Mouse (Mus musculus): ENCODE results near the gene Slc27a5.
A peak's percentile ranks its signal among the peaks of the same experiment; 100 is the strongest.

The Slc27a5 gene

DNA sequence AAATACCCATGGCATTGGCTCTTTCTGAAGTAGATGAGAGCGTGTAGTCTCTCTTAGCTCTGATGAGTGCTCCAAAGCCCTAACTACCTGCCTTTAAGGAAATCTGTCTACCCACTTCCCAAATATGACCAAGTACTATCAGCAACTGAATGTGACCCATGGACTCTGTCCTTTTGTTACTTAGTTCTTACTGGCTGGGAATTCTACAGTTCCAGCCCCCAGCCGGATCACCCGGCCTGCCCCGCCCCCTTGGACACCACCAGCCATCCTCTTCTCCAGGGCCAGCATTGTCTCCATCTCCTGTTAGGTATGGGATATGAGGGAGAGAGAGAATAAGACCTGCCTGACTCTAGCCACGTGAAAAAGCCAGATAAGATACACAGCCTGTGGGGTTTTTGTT, at the start of gene Slc27a5:
TSS of gene Slc27a5 (minus strand) at position 140 of the 400 bp plus-strand sequence.
- ATAC-seq (ENCODE audit: low TSS enrichment): no peak

DNA sequence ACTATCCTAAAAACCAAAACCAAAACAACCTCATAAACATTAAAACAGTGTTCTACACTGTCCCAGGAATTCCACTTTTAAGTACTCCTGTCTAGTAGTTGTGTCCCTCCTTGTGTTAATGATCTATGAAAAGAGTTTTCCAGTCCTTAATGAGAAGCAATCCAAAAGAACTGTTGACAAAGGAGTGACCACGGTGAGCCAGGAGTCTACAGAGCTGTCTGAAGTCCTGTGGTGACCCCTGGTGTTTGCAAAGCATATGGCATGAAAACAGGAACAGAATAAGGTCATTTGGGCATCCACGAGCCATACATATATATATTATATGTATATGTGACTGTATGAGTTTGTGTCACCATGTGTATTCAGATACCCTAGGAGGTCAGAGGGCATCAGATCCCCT, 48.1 kb upstream of the Slc27a5 start:
- ATAC-seq (ENCODE audit: low TSS enrichment): no peak

DNA sequence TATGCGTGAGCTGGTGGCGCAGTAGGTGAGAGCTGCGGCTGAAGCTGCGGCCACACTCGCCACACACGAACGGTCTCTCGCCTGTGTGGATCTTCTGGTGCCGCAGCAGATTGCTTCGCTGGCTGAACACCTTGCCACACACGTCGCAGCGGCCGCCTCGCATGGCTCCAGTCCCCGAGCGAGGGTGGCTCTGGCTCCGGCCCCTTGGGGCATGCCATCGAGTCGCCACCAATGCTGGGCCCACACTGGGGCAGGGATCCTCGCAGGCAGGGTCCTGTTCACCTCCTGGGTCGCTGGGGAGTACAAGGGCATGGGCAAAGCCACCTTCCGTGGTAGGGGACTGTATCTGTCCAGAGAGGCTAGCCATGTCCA, 46.2 kb upstream of the Slc27a5 start:
- no peak for ATAC-seq (ENCODE audit: low TSS enrichment)

DNA sequence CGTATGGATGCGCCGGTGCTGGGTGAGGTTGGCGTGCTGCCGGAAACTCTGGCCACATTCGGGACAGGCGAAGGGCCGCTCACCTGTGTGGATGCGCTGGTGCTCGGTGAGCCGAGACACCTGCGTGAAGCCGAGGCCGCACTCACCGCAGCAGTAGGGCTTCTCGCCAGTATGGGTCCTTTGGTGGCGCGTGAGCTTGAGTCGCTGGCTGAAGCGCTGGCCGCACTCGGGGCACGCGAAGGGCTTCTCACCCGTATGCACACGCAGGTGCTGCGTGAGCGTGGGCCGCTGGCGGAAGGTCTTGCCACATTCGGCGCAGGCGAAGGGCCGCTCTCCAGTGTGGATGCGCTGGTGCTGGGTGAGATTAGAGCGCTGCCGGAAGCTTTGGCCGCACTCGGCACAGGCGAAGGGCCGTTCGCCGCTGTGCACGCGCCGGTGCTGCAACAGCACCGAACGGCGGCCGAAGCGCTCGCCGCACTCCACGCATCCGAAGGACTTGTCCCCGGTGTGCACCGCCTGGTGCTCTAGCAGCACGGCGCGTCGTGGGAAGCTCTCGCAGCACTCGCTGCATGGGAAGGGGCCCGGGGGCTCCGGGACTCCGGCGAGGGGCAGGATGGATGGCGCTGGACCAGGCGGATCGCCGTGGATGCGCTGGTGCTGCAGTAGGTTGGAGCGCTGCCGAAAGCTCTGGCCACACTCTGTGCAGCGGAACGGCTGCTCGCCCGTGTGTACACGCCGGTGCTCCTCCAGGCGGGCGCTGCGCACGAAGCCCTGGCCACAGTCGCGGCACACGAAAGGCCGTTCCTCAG, 45.7 kb upstream of the Slc27a5 start:
- peak; percentile 71 for ATAC-seq (ENCODE audit: low TSS enrichment)

DNA sequence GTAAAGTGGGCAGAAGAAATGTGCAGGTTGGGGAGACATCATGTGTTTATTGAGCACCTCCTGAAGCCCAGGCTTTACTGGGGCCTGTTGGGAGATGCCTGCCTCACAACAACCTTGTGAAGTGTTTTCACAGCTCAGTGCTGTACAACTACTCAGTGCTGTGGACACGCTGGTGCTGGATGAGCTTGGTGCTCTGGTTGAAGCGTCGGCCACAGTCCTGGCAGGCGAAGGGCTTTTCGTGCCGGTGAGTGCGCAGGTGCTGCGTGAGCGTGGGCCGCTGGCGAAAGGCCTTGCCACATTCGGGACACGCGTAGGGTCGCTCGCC, 45.1 kb upstream of the Slc27a5 start:
- ATAC-seq (ENCODE audit: low TSS enrichment): no peak

DNA sequence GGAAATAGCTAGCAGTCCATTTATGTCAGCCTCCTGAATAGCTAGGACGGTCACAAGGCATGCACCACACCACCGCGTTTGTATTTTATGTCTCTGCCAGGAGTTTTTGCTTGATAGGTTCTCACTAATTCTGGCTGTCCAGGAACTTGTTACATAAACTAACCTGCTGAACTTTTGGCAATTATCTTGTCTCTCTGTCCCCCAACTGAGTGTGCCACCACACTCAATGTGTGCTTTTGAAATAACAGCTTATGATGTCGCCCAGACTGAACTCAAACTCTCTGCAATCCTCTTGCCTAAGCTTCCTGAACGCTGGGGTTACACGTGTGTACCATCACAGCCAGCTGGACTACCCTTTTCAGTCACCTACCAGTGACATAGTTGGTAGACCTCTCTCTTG, 44.5 kb upstream of the Slc27a5 start:
- no peak for ATAC-seq (ENCODE audit: low TSS enrichment)

DNA sequence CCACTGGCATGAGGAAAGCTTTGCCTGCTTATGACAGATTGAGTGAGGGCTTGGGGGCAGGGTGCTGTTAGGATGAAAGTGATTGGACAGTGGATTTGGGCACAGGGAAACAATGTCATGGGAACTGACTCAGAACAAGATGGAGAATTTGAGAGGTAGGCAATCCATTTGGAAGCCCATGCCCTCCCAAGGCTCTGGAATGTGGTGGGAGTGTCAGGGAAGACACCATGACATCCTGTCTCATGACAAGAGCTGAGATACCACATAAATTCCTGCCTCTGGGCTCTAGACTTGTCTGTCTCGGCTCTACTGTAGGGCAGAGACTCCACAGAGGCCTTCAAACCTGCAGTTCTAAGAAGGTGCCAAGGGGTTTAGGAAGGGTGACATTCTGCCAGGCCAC, 43.3 kb upstream of the Slc27a5 start:
- ATAC-seq (ENCODE audit: low TSS enrichment): no peak

DNA sequence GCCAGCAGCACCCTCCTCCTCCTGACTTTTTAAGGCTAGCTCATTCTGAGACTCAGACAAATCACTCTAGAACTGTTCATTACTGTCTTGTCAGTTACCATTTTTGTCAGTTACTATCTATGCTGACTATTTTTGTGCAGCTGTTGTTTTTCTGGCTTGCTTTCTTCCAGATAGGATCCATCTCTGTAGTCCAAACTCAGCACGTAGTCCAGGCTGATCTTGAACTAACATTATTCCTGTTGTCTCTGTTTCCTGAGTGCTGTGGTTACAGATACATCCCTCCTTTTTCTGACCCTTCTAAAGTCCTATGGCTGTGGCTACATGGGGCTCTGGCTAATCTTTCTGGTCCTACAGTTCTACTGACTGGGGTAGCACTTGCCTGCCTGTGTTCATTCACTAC, 41.2 kb upstream of the Slc27a5 start:
- no peak for ATAC-seq (ENCODE audit: low TSS enrichment)

DNA sequence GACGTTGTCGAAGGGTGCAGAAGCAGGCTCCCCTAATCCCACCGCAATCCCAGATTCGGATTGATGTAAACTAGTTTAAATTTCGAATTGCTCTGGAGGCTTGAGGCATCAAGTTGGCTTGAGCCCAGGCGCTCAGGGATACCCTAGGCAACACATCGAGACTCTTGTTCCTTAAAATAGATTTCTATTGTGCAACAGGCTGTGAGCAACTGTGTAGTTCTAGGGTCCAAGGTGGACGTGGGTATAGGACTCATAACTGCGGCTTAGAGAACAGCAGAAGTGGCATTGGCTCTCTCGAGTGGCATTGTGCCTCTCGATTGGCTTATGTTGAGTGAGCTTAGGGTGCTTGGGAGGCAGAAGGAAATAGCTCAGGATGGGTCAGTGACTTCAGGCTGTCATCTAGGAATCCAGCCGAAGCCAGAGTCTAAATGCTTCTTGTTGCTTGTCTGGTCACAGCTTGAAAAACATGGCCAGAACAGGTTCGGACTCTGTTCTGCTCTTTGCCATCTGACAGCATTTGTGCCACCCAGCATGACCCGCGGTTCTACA, 40.7 kb upstream of the Slc27a5 start:
- no peak for ATAC-seq (ENCODE audit: low TSS enrichment)

DNA sequence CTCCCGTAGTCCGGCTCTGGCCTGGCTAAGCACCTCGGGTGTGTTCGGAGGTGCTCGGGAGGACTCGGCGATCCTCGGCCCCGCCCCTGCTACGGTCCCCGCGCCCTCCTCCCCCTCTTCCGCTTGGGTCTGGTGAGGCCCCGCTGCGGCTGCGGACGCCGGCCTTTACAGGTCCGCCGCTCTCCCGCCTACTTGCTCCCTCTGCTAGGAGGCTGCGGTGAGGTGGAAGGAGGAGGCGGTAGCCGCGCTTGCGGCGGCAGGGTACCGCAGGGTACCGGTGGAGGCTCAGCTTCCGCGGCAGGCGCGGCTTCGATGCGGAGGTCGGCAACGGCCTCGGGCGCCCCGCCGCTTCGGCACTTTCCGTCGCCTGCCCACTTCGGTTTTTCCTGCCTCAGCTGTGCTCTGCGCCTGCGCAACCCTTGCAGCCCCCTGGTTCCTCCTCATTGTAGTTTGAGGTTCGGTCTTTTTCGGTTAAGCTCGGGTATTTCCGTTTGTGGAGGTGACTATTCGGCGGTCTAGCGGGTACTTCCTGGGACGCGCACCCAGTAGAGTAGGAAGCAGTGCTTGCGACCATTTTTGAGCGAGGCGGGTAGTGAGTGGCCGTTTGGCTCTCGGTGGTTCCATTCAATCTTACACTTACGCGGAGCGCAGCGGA, 40.0 kb upstream of the Slc27a5 start, which contains the start of gene Ube2m:
TSS of gene Ube2m (minus strand) at position 375 of the 655 bp plus-strand sequence.
- ATAC-seq (ENCODE audit: low TSS enrichment): peak; percentile 65

DNA sequence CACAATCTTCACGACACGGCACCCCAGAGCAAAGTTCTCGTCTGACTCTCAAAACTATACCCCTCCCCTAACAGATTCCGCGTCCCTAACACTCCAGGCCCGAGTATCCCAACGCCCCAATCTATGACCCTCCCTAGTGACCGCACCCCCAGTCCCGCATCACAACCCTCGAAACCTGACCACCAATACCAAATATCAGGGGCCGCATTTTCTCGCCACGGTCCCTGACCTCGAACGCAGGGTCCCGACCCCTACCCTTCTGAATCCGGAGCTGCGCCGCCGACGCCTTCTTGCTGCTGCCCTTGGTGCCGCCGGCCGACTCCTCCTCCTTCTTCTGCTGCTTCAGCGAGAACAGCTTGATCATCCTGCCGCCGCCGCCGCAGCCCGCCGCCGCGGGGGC, 39.4 kb upstream of the Slc27a5 start:
- no peak for ATAC-seq (ENCODE audit: low TSS enrichment)

DNA sequence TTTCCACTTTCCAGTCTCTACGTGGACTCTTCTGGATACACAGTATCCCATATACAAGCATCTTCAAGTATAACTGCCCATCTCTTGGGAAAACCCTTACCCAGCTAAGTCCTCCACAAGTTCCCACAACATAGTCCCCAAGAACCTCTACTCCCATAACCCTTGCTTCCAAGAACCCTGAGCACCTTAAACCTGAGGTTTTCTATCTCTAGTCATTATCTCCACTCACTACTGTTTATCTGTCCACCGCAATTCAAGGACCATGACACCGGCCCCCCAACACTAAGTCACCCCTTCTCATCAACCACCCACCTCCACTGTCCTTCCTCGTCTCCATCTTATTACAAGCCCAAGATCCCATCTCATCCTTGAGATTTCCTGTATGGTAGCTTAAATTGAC, 38.8 kb upstream of the Slc27a5 start:
- ATAC-seq (ENCODE audit: low TSS enrichment): no peak

DNA sequence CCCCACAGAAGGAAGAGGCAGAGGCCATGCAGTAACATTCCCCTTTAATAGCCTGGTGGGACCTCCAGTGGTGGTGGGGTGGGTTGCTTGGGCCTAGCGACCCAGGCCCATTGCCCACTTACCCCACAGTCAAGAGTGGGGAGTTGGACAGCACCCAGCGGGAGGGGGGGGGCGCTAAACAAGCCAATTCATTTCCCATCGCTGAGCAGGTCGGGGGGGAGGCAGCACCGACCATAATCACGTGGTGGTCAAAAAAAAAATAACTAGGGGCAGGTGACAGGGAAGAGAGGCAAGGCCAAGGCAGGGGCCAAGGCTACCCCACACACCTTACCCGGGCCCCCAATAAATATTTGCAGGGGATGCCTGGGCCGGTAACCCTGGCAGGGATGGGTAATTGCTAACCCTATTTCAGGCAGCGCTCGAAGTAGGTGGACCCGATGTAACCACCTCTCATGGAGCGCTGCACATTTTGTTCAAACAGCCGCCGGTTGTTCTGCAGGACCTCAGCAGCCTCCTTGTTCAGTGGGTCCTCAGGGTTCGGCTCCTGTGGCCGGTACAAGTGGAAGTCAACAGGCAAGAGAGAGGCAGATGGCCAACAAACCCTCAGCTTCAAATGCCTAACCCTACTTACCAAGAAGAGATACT, 37.3 kb upstream of the Slc27a5 start:
- no peak for ATAC-seq (ENCODE audit: low TSS enrichment)

DNA sequence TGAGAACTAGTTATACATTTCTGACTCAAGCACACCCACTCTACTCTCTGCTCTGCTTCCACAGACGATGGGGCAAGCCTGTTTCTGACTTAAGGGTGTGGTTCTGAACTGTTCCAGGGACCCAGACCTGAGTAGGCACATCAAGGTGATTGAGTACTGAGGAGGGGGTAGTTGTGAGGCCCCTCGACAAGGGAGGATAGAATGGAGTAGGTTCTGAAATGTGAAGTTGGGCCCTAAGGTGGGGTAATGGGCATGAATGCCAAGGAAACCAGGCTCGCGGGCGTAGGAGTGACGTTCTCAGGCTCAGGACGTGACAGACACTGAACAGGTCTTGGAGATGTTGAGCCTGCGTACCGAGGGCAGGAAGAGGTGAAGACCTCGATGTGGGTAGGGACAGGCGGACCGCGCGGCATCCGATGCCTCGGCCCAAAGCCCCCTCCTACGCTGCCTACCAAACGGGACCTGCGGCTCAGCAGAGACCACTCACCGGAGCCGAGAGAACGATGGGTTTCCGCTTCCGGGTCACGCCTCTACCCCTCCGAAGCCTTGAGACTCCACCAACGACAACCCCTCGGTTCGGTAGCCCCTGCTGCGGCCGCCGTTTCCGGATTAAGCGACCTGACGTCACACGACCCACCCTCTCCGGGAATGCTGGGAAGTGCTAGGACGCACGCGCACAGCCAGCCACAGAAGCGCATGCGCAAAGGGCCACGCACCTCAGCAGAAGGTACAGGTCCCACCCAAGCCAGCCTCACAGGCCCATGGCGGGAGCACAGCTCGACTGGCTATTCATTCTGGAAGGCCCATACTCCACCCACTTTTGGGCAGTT, 36.4 kb upstream of the Slc27a5 start, which contains the start of gene Chmp2a:
TSS of gene Chmp2a (minus strand) at position 660 of the 830 bp plus-strand sequence.
- ATAC-seq (ENCODE audit: low TSS enrichment): peak; percentile 71

DNA sequence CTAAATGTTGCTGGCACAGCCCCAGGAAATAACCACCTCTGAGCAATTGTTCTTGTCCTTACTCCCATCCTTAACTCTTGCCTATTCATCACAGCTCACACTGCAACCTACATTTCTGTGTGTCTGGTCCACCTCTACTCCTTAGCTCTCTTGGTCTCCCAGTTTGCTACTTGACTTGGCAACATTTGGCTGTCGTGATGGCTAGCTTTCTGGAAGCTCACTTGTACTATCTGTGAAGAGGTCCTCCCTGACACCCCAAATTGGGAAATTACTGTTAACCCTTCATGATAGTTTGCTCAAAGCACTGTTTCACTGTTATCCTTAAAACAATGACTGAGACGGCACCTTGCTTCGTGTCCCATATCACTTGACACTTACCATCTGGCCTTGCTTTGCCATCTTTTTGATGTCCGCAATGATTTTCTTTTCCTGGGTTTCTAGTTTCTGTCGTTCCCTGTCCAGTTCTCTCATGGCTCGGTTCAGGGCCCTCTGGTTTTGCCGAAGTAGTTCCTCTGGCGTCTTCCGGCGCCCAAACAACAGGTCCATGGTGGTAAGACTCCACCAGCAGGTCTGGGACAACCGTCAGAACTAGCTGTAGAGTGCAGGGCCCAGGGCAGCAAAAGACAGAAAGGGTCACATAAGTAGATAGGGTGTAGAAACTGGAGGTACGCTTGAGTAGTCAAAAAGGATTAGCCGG, 35.6 kb upstream of the Slc27a5 start:
- no peak for ATAC-seq (ENCODE audit: low TSS enrichment)

DNA sequence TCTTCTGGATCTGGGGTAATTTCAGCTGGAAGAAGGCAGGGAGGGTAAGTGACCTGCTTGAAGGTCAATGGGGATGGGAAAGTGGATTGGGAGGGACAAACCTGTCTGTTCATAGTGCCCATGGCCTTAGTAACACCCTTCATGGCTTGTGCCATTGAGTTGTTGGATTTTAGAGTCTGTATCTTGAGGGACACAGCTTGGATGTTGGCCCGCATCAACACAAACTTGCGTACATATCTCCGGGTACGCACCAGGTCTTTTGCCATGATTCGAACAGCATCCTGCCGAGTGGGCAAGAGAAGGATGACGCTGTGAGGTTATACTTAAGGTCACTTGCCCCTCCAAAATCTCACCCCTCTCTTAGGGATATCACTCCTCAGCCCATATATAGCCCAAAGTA, 34.5 kb upstream of the Slc27a5 start:
- no peak for ATAC-seq (ENCODE audit: low TSS enrichment)

DNA sequence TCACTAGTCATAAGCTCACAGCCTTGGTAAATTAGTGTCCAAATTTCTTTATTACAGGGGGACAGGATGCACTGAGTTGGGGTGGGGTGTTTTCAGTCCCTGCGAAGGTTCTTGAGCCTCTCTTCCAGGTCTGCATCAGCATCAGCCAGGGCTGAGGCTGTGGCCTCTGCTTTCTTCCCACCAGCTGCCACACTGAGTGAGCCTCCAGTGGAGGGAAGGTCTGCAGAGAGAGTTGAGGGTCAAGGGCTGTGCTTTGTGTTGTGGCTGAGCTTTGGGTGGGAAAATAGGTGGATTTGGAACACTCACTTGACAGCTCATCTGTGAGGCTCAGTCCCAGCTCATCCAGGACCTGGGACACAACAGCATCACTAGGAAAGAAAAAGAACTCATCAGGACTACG, 34.0 kb upstream of the Slc27a5 start:
- ATAC-seq (ENCODE audit: low TSS enrichment): no peak

DNA sequence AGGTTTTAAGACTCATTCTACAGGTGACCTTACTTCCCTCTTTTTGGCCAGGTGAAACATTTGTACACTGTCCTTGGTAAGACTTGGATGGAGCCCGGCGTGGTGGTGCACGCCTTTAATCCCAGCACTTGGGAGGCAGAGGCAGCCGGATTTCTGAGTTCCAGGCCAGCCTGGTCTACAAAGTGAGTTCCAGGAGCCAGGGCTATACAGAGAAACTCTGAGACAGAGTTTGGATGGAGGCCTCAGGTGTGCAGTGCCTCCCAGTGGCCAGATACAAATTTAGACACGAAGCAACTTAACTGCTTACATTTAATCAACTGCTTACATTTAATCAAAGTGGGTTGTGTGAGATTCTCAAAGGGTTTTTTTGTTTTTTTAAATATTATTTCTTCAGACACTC, 33.1 kb upstream of the Slc27a5 start:
- no peak for ATAC-seq (ENCODE audit: low TSS enrichment)

DNA sequence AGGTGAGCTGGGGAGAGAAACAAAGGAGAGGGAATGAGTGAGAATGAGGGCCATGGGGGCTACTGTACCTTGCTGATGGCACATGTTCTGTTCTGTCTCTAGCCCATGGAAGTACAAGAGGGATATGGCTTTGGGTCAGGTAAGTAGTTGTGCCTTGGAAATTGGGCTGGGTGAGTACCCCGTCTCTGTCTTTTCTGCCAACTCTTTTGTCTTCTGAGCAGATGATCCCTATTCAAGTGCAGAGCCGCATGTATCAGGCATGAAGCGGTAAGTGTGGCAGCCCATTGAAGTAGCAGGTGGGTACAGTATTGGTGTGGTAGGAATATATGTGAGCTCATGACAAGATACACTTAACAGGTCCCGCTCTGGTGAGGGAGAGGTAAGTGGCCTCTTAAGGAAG, 31.0 kb upstream of the Slc27a5 start:
- no peak for ATAC-seq (ENCODE audit: low TSS enrichment)

DNA sequence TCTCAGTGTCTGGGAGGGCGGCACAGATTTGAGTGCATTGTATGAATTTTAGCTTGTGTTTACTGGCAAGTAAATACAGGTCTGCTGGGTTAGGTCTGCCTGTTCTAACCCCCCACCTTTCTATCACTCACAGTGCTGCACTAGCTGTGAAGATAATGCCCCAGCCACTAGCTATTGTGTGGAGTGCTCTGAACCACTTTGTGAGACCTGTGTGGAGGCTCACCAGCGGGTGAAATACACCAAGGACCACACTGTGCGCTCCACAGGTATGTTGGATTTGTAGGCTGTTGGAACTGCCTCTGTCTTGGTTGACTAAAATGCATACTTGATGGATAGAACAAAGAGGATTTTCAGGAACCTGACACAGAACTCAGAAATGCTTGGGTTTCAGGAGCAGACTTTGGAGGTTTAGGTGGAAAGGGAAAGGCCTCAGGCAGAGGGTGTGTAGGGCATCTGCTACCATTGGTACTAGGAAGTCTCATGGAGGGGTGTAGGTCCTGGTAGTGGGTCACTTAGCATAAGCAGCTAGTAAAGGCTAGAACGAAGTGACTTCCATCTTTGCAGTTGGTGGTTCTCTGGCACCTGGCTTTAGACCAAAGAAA, 27.6 kb upstream of the Slc27a5 start:
- no peak for ATAC-seq (ENCODE audit: low TSS enrichment)

DNA sequence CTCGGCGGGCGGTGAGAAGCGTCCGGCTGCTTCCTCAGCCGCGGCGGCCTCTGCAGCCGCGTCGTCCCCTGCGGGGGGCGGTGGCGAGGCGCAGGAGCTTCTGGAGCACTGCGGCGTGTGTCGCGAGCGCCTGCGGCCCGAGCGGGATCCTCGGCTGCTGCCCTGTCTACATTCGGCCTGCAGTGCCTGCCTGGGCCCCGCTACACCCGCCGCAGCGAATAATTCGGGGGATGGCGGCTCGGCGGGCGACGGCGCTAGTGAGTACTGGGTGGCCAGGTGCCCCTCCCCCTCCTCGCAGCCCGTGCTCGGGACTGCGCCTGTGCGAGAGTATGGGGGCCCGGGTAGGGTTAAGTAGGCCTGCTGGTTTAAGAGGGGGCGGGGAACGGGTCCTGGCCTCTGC, 26.8 kb upstream of the Slc27a5 start:
- peak; percentile 39; the same call in 1 of the 2 replicates for ATAC-seq (ENCODE audit: low TSS enrichment)
